Mouse (Mus musculus): ENCODE measurements around the gene C1ql2.

The C1ql2 gene

DNA sequence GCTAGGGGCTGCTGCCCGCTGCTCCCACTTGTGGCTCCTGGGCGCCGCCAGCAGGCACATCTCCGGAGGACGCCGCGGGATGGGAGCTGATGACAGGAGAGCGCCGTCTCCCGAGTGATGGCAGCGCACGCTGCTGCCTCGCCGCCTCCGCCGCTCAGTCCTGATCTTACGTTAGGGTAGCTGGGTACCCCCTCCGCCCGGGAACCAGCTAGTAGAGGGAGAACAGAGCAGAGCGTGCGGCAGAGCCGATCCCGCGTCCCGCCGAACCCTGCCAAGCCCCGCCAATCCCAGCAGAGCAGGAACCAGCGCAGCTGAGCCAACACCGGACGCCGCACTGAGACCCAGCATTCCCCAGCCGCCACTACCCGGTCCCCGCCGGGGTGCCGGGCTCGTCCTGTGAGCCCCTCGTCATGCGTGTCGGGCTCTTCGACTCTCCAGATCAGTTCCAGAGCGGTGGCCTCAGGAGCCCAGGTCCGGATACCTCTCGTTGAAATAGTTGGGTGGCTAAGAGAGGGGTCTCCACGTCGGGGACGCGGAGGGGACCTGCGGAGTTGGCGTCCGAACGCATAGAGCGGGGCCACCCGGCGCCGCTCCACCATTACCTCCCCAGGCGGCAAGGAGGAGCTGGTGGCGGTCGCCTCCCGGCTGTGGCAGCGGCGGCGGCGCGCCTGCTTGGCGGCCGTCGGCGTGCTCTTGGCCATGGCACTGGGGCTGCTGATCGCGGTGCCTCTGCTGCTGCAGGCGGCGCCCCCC lies at the start of gene C1ql2:
Gene C1ql2 (plus strand): TSS at position 164 of the 753 bp plus-strand sequence.
- DNase-seq (ENCODE audit: low spot score): no peak

- no peak for DNase-seq (ENCODE audit: low spot score)
These were observed 48.7 kb upstream of the C1ql2 start for GRCm38 (mm10) chr1:120291709-120292108.

DNA sequence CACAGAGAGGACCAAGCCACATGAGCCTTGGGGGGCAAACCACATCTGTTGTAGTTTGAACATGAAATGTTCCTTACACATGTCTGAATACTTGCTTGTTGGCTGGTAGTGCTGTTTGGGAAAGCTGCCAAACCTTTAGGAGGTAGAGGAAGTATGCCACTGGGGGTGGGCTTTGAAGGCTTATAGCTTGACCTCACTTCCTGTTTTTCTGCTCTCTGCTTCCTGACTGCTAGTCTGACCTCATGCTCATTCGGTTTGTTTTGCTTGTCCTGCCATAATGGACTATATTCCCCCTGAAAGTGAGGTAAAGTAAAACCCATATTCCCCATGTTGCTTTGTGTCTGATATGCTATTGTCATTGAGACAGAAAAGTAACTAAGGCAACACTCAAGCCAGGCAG lies 46.6 kb upstream of the C1ql2 start:
- DNase-seq (ENCODE audit: low spot score): no peak

DNA sequence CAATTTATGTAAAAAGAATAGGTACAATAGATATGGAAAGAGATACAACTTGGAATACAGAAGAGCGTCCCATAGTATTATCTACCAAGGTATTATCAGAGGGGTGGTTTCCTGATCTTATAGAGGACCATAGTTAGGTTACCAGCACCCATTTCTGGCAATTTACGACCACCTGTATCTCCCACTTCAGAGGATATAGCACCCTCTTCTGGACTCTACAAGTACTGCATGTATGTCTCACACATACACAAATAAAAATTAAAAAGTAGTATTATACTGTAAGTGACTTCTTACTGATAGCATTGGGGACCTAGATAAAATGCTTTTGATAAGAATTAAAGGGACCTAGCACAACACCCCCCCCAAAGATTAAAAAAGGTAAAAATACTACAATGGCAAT lies 43.4 kb upstream of the C1ql2 start:
- DNase-seq (ENCODE audit: low spot score): no peak

DNA sequence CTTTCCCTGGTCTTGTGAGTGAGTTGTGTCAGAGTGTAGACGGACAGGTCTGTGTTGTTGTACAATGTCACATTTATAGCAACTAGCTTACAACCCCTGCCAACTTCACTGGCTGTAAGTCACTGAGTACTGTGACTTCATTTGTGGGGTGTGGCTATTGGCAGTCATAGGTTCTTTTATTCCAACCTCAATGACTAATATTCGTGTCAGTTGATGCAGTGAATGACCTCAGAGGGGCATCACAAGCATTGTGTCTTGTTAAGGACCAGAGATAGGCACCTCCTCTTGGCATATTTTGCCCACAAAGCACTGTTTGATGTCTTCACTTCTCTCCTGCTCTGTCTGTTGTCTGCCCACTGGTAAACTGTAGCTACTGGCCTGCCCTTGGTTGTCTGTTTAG lies 34.6 kb upstream of the C1ql2 start:
- DNase-seq (ENCODE audit: low spot score): no peak

GRCm38 (mm10) chr1:120321270-120322021 lies 18.9 kb upstream of the C1ql2 start:
- DNase-seq (ENCODE audit: low spot score): no peak

DNA sequence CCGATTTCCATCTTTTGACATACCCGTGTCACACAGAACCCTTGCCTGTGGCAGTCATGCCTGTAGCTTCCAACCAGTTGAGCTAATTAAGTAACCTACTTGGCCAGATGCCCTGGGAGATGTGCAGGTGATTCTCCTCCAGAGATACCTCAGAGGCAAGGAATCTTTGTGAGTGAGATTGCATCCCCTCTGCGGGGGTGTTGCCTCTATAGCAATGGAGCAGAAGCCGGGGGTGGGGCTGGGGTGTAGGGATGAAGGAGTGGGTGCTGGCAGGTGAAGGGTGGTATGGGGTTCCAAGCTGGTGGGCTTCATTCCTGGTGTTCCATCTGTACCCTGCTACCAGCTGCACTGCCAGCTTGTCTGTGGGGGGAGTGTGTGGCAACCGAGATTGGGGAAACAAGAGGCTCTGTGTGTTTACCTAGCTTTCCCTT lies 17.2 kb upstream of the C1ql2 start:
- DNase-seq (ENCODE audit: low spot score): no peak

GRCm38 (mm10) chr1:120327714-120328113 lies 12.7 kb upstream of the C1ql2 start:
- DNase-seq (ENCODE audit: low spot score): no peak

DNA sequence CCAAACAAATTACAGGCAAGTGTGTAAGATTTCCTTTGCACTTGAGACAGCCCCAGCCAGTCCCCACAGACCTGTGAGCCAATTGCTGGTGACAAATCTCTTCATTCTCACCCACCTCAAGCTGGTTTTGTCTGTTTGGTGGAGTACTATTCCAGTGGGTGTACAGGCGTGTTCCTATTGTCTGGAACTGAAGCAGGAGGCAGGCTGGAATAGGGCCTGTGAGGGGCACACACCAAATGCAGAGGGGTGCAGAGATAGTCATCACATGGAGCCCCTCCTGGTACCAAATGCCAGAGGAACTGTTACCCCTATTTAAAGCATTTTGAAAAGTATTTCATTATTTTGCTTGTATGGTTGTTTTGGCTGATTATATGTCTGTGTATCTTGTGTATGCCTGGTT lies 12.2 kb upstream of the C1ql2 start:
- DNase-seq (ENCODE audit: low spot score): no peak

GRCm38 (mm10) chr1:120331841-120332240 lies 8.5 kb upstream of the C1ql2 start:
- no peak for DNase-seq (ENCODE audit: low spot score)

DNA sequence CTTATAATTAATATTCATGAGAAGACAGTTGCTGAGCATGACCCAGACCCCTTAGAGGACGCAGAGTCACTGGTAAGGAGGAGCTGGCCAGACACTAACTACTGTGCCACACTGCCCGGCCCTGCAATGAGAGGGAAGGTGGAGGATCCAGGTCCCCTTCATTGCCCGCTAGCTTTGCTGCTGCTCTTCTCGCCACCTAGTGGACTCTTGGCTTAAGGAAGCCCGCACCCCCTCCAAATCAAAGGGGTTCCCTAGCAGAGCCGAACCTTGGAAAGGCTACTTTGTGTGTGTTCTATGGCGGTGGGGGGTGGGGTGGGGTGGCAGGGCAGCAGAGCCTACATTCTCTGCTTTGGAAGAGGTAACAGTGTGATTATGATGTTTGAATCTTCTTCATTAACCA lies 2.4 kb upstream of the C1ql2 start:
- DNase-seq (ENCODE audit: low spot score): no peak

- no peak for DNase-seq (ENCODE audit: low spot score)
These were observed 842 bp downstream of the C1ql2 start for GRCm38 (mm10) chr1:120341172-120341675.

DNA sequence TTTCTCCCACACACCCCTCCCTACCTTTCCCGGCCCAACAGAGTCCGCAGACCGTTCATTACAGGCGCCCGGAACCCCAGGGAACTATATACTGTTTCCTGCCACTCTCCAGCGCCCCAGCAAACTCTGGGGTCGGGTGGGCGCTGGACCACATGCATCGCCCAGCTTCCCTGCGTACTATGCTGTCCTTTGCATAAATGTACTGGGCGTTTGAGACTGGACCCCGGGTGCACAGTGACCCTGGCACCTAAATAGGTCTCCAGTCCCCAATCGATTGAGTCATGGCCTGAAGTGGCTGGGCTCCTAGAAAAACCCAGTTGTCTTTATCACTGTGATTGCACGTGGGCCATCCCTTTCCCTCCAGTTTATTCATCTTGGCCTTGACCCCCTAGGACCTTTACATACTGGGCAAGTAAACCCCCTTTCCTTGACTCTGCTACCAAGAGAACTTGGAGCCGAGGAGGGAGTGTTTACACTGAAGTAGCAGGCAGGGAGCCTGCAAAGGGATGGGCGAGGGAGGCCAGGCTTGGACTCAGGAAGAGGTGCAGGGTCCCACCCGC lies 1.5 kb downstream of the C1ql2 start:
- no peak for DNase-seq (ENCODE audit: low spot score)

- no peak for DNase-seq (ENCODE audit: low spot score)
These were observed 2.0 kb downstream of the C1ql2 start for GRCm38 (mm10) chr1:120342371-120342821.

- no peak for DNase-seq (ENCODE audit: low spot score)
These were observed 4.6 kb downstream of the C1ql2 start for GRCm38 (mm10) chr1:120345001-120345400.

- DNase-seq (ENCODE audit: low spot score): no peak
These were observed 14.0 kb downstream of the C1ql2 start for GRCm38 (mm10) chr1:120354387-120354786.

- DNase-seq (ENCODE audit: low spot score): peak; percentile 38
These were observed 17.2 kb downstream of the C1ql2 start for GRCm38 (mm10) chr1:120357371-120358274.

- no peak for DNase-seq (ENCODE audit: low spot score)
These were observed 23.3 kb downstream of the C1ql2 start for GRCm38 (mm10) chr1:120363638-120364037.

GRCm38 (mm10) chr1:120368138-120368537 lies 27.8 kb downstream of the C1ql2 start:
- DNase-seq (ENCODE audit: low spot score): no peak

DNA sequence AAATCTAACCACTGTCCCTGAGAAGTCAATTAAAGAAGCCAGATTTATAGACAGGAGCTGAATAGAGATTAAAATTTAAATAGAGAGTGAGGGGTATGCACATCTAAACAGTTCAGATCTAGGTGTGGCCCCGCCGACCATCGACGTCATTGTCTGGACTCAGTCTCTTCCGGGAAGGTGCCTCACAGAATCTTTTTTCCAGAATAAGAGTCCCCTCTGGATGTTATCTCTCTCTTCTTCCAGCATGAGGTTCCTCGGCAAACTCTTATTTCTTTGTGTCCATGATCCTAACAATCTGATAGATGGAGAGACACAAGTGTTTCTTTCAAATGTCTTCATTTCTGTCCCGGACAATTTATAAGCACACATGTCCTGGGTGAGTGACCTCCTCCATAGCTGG lies 33.7 kb downstream of the C1ql2 start:
- no peak for DNase-seq (ENCODE audit: low spot score)

DNA sequence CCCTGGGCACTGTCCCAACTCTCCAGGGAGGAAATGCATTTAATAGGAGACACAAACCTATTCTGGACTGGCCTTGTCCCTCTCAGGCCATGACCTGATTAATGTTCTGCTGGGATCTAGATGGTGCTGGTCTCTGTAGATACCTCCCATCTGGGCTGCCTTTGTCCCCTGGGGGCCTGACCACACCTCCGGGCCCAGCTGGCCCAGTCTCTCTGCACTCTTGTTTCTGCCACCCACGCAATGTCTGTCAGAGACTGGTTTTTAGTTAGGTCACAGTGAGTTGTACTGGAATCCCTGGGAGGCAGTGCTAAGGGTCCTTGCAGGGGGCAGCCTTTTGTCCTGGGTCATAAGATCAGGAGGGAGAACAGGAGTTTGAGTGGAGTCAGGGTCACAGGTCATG lies 34.5 kb downstream of the C1ql2 start:
- DNase-seq (ENCODE audit: low spot score): no peak
